Mouse (Mus musculus): ENCODE results near the gene Pate4. TPM values are rescaled to one million over a fixed set of nuclear protein-coding genes. Genes with fewer than 3 reads are reported as not detected.
"Not testable (repeated sequence)": the region's sequence is repeated elsewhere in the genome, so short reads cannot be mapped to it uniquely, and the experiment has no call there.

Pate4 gene
- polyA plus RNA-seq (2021): not detected

- ATAC-seq (no peak), DNase-seq (ENCODE audit: low read depth, low spot score) (no peak)
- no peak for TF ChIP-seq CTCF (IDR thresholded peaks at IDR 0.05)
- CTCF ChIA-PET: no interaction called here
- in situ Hi-C loops (cut with MboI; ENCODE audit: low pct_unique_long_range_greater_than_20kb): no loop called here
- POLR2A ChIA-PET: no interaction called here
- peaks cover 32% of the 10 kb centered on the region for H3K27me3 ChIP-seq
Observed at GRCm38 (mm10) chr9:35611841-35612240, at the start of gene Pate4. Gene Pate4, minus strand, starts transcription at chr9:35611941.

- ChIA-PET POLR2A (no interaction called here), CTCF (no interaction called here)
- in situ Hi-C loops (cut with MboI; ENCODE audit: low pct_unique_long_range_greater_than_20kb): no loop called here
- TF ChIP-seq CTCF (IDR thresholded peaks at IDR 0.05): no peak
- ATAC-seq (no peak), DNase-seq (ENCODE audit: low read depth, low spot score) (no peak)
- peaks cover 13% of the 10 kb centered on the region for H3K27me3 ChIP-seq
Observed at GRCm38 (mm10) chr9:35648102-35648501, 36.4 kb upstream of the Pate4 start, which contains the start of gene Pate3. Gene Pate3, minus strand, starts transcription at chr9:35648202.

GRCm38 (mm10) chr9:35632981-35633380 lies 21.2 kb upstream of the Pate4 start:
- ChIA-PET POLR2A (no interaction called here), CTCF (no interaction called here)
- DNase-seq (ENCODE audit: low read depth, low spot score) (no peak), ATAC-seq (no peak)
- no peak for TF ChIP-seq CTCF (IDR thresholded peaks at IDR 0.05)
- in situ Hi-C loops (cut with MboI; ENCODE audit: low pct_unique_long_range_greater_than_20kb): no loop called here
- H3K27me3 ChIP-seq: peaks cover 6% of the 10 kb centered on the region

- ATAC-seq; CTCF ChIA-PET; DNase-seq (ENCODE audit: low read depth, low spot score); in situ Hi-C loops (cut with MboI; ENCODE audit: low pct_unique_long_range_greater_than_20kb); POLR2A ChIA-PET: not testable (repeated sequence)
- peaks cover 22% of the 10 kb centered on the region for H3K27me3 ChIP-seq
Observed at GRCm38 (mm10) chr9:35616784-35617183, 5.0 kb upstream of the Pate4 start.

GRCm38 (mm10) chr9:35614005-35614404 lies 2.3 kb upstream of the Pate4 start:
- ATAC-seq (no peak), DNase-seq (ENCODE audit: low read depth, low spot score) (no peak)
- ChIA-PET CTCF (interaction anchor here (1.4 kb wide), 1 partner anchor 19 kb away, joined by 3 read pairs; no protein-coding TSS in a partner anchor), POLR2A (no interaction called here)
- peak; percentile 30 for TF ChIP-seq CTCF (IDR thresholded peaks at IDR 0.05)
- in situ Hi-C loops (cut with MboI; ENCODE audit: low pct_unique_long_range_greater_than_20kb): no loop called here
- H3K27me3 ChIP-seq: peaks cover 21% of the 10 kb centered on the region

- ATAC-seq (no peak), DNase-seq (ENCODE audit: low read depth, low spot score) (no peak)
- ChIA-PET CTCF (no interaction called here), POLR2A (no interaction called here)
- in situ Hi-C loops (cut with MboI; ENCODE audit: low pct_unique_long_range_greater_than_20kb): loop anchor here (5.0 kb wide), 1 partner anchor 354 kb away; no protein-coding TSS in a partner anchor
- H3K27me3 ChIP-seq: peaks cover 29% of the 10 kb centered on the region
- TF ChIP-seq CTCF (IDR thresholded peaks at IDR 0.05): no peak
Observed at GRCm38 (mm10) chr9:35607647-35608405, 3.9 kb downstream of the Pate4 start.

GRCm38 (mm10) chr9:35592903-35593302 lies 18.8 kb downstream of the Pate4 start:
- ATAC-seq (peak; percentile 76), DNase-seq (ENCODE audit: low read depth, low spot score) (no peak)
- CTCF ChIA-PET: interaction anchor here (0.6 to 1.0 kb wide), 2 partner anchors 22 to 1095 kb away, joined by 3 to 4 read pairs; no protein-coding TSS in a partner anchor
- H3K27me3 ChIP-seq: peaks cover 12% of the 10 kb centered on the region
- TF ChIP-seq CTCF (IDR thresholded peaks at IDR 0.05): peak; percentile 78
- in situ Hi-C loops (cut with MboI; ENCODE audit: low pct_unique_long_range_greater_than_20kb): loop anchor here (10.0 kb wide), 2 partner anchors 112 to 1092 kb away; no protein-coding TSS in a partner anchor
- POLR2A ChIA-PET: interaction anchor here (0.6 kb wide), 1 partner anchor 260 kb away, joined by 5 read pairs; no protein-coding TSS in a partner anchor

- ChIA-PET CTCF (no interaction called here), POLR2A (interaction anchor here (0.7 kb wide), 1 partner anchor 847 kb away, joined by 4 read pairs; no protein-coding TSS in a partner anchor)
- H3K27me3 ChIP-seq: peaks cover 31% of the 10 kb centered on the region
- ATAC-seq: no peak
- TF ChIP-seq CTCF (IDR thresholded peaks at IDR 0.05): no peak
- DNase-seq (ENCODE audit: low read depth, low spot score): no peak
- in situ Hi-C loops (cut with MboI; ENCODE audit: low pct_unique_long_range_greater_than_20kb): no loop called here
Observed at GRCm38 (mm10) chr9:35587674-35588073, 24.1 kb downstream of the Pate4 start.

GRCm38 (mm10) chr9:35574416-35574815 lies 37.3 kb downstream of the Pate4 start:
- CTCF ChIA-PET: no interaction called here
- H3K27me3 ChIP-seq: peaks cover 12% of the 10 kb centered on the region
- POLR2A ChIA-PET: no interaction called here
- in situ Hi-C loops (cut with MboI; ENCODE audit: low pct_unique_long_range_greater_than_20kb): no loop called here
- no peak for ATAC-seq
- no peak for TF ChIP-seq CTCF (IDR thresholded peaks at IDR 0.05)
- no peak for DNase-seq (ENCODE audit: low read depth, low spot score)

- ATAC-seq (no peak), DNase-seq (ENCODE audit: low read depth, low spot score) (no peak)
- CTCF ChIA-PET: no interaction called here
- POLR2A ChIA-PET: no interaction called here
- in situ Hi-C loops (cut with MboI; ENCODE audit: low pct_unique_long_range_greater_than_20kb): no loop called here
- no peak for TF ChIP-seq CTCF (IDR thresholded peaks at IDR 0.05)
- peaks cover 6% of the 10 kb centered on the region for H3K27me3 ChIP-seq
Observed at GRCm38 (mm10) chr9:35570663-35571062, 41.1 kb downstream of the Pate4 start.

All from Patski (cell line).